Mouse (Mus musculus) inflammation-experienced regulatory T-cells, adult 6 months (primary cell): ENCODE measurements around the gene Xbp1. TPM values are rescaled to one million over a fixed set of nuclear protein-coding genes. Genes with fewer than 3 reads are reported as not detected.
"Not testable (repeated sequence)": the region's sequence is repeated elsewhere in the genome, so short reads cannot be mapped to it uniquely, and the experiment has no call there.

Experiments used
- ATAC-seq: one replicate; pipeline ENCODE4 v1.8.0; 2017
- polyA plus RNA-seq, 3 experiments: library from polyadenylated mRNA; unstranded; fragments of 100-300 nt; shearing (Covaris generic); gene quantifications; one replicate each; pipeline ENCODE4 v1.2.1; 2017

Xbp1 gene
- polyA plus RNA-seq, 3 experiments from 2014 or later: 41.8 to 48.9 (median 45.0) TPM

DNA sequence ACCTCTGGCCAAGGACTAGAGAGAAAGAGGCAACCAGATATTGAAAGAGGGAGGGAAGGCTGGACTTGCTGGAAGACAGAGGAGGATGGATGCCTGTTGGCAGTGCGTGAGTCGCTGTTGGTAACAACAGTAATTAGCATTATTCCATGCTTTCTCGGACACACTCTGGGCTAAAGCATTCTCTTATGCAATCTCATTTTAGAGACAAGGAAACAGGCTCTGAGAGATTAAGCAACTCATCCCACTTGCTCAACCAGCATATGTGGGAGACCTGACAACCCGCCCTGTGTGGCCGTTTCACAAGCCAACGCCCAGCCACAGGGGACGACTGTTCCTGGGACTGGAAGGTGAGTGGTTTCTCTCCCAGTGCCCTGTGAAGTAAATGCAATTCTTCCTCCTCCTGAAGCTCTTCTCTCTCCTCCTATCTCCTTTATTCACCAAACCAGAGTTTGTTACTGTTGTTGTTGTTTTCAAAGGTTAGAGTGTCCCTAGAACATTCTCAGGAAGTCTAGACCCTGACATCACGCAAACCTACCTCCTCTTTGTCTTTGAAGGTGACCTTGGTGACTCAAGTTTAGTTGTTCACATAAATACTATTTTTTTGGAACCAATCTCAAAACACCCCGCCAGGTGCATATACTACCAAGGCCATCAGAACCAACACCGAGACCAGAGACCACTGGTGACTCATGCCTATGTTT is 18.0 kb upstream of the Xbp1 start:
- ATAC-seq: no peak

DNA sequence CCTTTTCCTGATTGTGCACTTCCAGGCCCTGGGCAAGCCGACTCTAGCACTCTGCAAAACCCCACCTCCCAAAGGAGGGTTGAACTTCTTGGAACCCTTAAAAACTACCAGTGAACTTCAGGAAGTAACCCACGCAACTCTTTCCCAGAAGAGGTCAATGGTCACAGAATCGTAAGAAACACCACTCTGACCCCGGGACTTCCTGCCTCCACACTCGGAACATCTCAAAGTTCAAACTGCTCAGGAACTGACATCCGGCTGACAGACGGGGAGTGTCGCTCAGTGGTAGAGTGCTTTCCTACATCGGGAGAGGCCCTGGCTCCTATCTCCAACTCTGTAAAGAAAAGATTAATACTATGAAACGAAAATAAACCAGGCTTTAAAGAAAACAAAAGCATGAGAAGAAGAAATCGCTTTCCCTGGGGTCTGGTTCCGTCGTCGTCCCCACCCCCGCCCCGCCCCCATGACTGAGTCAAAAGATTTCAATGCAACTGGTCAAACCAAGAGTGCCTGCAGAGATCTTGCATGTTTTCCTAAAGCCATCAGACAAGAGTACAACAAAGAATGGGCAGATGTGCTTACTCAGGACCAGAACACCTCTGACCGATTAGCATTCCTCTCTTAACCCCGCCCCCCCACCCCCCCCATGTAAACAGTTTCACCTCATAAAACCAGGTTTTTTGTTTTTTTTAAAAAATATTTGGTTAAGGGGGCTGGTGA is 14.4 kb upstream of the Xbp1 start:
- ATAC-seq: peak; percentile 90

DNA sequence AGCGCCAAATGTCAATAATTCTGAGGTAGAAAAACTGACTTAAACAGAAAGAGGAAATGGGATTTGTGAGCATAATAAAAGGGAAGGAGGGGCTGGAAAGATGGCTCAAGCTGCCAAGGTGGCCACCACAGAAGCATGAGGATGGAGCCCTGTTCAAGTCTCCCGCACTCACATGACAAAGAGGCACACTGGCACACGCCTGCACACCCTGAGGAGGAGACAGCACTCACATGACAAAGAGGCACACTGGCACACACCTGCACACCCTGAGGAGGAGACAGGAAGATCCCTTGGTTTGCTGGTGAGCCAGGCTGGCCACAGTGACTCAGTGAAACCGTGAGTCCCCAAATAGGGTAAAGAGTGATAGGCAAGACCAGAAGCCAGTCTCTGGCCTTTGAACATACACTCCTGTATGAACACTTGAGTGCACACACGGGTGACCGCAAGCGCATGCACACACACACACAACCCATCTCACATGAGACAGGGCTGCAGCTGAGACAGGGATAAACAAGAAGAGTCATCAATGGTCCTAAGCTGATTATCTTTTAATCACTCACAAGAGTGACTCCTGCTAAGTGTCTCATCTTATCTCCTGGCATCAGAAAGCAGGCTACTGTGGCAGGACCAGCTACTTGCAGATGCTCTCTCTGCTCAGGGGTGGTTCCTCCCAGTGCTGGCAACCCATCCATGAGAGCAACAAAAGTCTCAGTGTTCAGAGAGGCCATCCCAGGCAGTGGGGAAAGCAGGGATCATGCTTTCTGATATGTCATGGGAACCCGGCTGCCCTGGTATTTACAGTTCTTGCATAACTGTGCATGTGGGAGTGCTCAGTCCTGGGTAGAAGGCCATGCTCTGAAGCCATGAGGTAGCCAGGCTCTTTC is 11.0 kb upstream of the Xbp1 start:
- ATAC-seq: no peak

DNA sequence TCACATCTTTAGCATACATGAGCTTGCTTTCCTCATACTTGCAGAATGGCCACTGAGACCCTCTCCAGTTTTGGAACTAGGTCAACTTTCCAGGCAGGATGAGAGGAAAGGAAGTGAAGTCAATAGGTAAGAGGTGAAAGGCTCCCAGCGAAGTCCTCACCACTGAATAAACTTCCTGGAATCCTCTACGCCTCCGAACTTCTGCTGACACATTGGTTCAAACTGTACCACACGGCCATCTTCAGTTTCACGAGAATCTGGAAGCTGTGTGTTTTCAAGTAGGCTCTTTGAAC is 10.4 kb upstream of the Xbp1 start:
- ATAC-seq: no peak

DNA sequence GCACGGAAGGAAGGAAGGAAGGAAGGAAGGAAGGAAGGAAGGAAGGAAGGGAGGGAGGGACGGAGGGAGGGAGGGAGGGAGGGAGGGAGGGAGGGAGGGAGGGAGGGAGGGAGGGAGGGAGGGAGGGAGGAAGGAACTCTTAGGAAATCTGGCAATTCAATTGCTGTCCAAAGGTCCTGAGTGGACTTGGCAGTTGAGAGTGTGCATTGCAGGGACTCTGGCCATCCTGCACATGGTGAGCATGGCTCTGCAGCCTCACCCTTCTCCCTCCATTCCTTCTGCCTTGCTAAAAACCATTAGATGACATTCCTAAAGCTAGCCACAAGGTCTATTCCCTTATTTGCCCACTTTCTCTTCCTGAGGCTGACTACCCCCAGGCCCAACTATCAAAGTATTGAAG is 9.8 kb upstream of the Xbp1 start:
- not testable (repeated sequence) for ATAC-seq

DNA sequence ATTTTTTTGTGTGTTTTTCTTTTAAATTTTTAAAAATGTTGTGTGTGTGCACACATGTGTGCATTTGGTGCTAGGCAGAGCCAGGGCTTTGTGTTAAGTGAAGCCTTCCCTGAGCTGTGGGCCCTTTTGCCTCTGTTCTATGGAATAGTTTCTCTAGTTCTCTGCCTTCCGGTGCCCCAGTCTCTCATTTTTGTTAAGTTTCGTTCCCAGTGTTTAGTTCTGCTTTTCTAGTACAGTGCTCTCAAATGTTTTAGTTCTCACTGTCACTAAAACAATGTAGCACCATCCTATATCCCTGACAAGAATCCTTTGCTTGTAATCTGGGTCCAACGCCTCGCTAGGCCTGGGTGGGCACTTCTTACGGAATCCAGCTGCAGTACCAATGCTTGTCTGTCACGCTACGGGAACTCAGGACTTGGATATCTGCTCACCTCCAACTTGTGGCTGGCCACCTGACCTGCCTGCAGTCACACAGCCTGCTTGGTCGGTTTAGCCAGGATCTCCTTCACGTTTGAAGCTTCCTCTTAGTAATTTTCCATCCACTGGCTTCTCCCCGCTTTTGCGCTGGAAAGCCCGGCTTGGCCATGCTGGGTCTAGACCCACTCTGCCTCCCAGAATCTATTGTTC is 8.2 kb upstream of the Xbp1 start:
- no peak for ATAC-seq

DNA sequence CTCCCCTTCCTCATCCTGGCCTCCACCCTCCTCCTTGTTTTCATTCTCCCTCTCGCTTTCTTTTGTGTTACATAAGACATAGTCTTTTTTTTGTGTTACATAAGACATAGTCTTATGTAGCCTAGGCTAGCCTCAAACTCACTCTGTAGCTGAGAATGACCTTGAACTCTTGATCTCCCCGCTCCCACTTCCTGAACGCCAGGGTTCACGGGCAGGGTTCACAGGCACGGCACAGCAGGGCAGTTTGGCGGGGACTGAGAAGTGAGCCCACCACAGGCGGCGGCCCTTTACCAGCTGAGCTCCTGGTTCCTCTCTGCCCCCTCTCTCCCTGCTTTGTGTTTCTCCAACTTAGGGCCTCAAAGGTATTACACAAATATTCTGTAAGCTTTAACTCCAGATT is 7.5 kb upstream of the Xbp1 start:
- ATAC-seq: no peak

DNA sequence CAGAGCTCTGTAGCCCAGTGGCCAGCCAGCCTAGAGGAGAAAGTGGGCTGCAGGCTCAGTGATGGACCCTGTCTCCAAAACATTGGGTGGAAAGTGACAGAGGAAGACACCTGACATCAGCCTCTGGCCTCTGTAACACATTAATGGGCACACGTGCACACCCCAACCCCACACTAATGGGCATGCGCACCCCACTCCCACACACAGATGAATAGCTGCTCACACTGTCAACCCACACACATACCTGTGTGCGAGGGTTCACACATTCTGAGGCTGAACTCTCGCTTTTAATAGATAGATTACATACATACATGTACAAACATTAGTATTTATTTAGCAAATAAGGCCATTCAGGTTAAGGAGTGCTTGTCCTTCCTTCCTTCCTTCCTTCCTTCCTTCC is 6.4 kb upstream of the Xbp1 start:
- no peak for ATAC-seq

DNA sequence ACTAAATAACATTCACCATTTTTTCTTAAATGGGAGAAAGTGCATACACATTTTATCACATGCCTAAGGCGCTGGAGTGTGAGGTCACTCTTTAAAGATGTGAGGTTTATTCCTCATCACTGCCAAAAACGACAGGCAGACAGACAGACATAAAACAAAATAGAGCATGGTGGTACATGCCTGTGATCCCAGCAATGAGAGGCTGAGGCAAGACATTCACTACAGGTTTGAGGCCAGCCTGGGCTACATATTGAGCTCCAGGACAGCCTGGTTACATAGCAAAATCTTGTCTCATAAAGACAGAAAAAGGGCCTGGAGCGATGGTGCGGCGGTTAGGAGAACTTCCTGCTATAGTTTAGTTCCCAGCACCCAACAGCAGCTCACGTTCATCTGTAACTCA is 5.3 kb upstream of the Xbp1 start:
- ATAC-seq: no peak

DNA sequence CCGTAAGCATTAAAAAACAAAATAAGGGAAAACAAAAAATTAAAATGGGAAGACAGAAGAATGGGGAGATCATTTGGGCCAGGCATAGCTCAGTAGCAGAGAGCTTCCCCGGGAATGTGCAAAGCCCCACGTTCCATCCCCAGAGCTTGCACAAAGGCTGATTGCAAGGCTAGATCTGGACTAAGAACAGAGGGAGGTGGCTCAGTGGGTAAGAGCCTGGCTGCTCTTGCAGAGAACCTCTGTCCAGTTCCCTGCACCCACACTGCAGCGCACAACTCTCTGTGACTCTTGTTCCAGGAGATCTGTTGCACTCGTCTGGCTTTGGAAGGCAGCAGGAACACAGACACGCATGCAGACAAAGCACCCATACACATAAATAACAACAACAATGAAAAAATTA is 4.8 kb upstream of the Xbp1 start:
- ATAC-seq: no peak

DNA sequence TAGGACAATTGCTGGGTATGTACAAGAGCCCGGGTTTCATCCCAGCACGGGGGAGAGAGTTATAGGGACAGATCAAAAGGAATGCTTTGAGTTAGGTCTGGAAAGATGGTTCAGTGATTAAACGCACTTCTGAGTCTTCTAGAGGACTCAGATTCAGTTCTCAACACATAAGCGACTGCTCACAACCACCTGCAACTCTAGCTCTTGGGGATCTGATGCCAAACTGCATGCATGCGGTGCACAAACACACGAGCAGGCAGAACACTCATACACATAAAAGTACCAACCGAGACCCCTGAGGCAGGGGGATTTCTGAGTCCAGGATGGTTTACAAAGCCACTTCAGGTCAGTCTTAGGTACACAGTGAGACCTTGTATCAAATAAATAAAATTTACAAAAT is 4.3 kb upstream of the Xbp1 start:
- no peak for ATAC-seq

DNA sequence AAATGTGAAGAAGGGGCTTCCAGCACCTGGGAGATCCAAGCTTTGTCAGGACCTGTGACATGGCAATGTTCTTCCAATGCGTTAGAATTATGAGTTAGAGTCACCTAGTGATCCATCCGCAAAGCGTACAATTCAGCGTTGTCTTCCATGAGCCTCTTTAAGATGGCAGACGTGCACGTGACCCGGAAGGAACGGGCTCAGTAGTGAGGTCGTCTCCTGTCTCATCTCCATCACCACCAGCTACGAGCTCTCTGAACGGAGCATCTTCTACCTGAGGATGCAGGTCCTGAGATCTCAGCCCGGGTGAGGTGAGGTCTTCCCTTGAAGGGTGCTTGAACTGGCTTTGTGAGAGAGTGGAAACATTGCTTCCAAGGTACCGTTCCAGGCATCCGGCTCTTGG is 3.8 kb upstream of the Xbp1 start:
- no peak for ATAC-seq

DNA sequence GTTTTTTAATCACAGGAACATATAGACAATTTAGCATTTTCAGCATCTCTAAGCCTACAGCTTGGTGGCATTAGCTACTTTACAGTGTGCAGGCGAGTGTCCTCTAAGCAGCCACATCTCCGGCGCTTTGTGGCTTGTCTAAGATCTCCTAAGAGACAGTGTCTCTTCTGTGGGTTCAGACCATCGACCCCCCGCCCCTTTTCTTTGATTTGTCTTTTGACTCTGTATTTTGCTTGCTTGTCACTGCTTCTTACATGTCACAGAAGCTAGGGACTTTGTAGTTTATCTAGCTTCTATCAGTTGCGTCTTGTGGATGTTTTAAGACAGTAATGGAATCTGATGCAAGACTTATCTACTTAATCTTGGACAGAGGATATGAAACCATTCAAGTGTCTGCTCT is 3.1 kb upstream of the Xbp1 start:
- no peak for ATAC-seq

DNA sequence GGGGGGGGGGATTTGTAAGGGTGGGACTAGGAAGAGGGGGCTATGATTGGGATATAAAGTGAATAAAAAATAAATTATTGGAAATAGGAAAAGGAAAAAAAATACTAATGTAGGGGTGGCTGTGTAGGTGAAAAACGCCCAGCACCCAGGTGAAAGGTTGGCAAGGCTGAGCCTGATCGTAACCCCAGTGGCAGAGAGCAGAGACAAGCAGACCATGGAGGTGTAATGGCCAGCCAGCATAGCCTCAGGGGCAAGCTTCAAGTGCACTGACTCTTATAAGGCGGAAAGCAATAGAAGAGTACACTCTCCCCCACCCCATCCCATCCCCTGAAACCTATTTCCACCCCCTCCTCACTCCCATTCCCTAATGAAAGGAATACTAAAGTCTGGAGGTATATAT is 778 bp upstream of the Xbp1 start:
- no peak for ATAC-seq

DNA sequence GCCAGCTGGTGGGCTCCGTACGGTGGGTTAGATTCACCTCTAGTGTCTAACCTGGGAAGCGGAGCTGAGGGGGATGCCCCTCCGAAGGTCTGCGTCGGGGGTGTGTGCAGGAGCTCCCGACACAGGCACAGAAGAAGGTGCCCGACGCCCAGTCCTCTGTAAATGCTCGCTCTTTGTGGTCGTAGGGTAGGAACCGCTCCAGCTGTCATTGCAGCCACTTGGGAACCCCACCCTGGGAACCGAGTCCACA is 732 bp downstream of the Xbp1 start:
- ATAC-seq: peak; percentile 37

DNA sequence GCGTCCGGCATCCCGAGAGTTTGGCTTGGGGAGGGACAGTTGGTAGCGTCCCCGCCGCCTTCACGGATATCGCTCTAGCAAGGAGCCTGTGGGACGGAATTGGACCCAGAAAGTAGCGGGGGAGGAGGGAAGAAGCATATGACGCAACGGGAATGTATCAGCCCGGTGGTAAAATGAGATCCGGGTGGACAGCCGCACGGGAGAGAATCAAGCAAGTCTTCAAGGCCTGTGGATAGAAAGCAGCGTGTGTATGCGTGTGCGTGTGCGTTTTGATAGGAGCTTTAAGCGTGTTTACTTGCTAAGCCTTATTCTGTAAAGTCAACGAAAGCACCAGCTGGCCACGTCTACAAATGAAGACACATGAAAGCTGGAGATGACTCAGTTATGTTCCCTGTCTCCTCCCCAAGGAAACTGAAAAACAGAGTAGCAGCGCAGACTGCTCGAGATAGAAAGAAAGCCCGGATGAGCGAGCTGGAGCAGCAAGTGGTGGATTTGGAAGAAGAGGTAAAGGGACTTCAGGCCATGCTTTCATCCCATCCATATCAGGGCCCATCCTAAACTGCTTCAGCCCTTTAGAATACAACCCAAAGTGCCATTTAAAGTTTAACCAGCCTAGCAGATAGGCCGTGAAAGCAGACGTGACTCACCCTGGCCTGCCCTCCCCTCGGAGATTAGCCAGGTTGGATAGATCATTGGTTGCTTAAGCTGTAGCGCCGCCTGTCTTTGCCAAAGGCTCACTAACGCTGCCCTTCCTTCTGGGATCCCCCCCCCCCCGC is 1.2 kb downstream of the Xbp1 start:
- ATAC-seq: peak; percentile 47

DNA sequence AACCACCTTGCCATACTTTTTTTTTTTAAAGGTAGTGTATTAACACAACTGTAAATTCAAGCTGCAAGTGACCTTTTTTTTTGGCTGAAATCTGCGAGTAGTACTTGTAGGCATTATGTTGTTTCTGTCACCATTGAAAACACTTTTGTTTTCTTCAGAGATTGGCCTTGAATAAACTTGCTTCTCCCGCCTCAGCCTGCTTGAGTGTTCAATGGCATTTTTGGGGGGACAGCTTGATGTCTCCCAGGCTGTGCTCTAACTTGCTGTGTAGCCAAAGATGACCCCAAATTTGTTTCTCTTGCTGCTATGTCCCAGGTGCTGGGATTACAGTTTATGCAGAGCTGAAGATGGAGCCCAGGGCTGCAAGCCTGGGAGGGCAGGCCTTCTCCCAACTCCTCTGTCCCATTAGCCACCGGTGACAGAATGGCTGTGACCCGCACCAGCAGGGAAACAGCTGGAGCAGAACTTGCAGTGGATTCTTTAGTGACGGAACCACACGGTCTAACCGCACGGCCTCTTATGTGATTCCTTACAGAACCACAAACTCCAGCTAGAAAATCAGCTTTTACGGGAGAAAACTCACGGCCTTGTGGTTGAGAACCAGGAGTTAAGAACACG is 2.4 kb downstream of the Xbp1 start:
- ATAC-seq: no peak

DNA sequence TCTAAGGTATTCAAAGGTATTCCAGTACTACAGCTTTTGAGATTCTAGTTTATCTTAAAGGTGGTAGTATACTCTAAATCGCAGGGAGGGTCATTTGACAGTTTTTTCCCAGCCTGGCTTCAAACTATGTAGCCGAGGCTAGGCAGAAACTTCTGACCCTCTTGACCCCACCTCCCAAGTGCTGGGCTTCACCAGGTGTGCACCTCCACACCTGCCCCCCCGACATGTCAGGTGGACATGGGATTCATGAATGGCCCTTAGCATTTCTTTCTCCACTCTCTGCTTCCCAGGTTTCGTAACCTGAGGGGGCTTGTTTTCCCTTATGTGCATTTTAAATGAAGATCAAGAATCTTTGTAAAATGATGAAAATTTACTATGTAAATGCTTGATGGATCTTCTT is 5.0 kb downstream of the Xbp1 start:
- ATAC-seq: no peak

DNA sequence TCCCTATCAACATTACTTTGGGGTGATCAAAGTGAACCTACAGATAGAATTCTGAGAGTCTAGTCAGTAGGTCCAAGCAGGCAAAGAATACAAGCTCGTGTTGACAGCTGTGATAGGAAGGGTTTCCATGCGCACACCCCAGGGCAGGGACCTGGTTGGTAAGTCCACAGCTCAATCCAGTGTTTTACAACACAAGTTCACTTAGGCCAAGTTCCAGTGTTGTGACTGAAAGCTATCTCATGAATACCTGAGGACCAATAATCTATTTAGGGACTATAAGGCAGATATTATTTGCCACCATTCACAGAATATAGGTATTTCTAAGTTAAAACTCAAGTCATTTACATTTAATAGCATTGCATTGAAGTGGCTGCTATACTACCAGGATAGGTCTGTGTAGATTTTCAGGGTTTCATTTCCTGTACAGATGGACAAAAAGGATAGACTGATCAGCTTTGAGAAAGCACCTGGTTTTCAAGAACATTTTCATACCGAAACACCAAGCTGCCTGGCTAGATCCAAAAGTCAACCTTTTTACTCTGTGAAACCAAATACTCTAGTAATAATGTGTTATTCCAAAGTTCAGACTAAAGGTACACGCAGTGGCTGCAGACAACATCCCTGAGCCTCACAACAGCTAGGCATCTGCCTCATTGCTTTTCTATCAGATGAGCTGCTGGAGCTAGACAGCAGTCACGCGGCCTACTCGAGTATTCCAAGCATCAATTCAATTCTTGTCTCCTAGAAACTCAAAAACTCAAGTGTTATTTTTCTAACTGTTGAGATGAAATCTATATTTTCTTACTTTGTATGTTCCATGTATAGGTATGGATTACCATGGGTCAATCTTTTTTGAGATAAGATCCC is 6.3 kb downstream of the Xbp1 start:
- no peak for ATAC-seq

DNA sequence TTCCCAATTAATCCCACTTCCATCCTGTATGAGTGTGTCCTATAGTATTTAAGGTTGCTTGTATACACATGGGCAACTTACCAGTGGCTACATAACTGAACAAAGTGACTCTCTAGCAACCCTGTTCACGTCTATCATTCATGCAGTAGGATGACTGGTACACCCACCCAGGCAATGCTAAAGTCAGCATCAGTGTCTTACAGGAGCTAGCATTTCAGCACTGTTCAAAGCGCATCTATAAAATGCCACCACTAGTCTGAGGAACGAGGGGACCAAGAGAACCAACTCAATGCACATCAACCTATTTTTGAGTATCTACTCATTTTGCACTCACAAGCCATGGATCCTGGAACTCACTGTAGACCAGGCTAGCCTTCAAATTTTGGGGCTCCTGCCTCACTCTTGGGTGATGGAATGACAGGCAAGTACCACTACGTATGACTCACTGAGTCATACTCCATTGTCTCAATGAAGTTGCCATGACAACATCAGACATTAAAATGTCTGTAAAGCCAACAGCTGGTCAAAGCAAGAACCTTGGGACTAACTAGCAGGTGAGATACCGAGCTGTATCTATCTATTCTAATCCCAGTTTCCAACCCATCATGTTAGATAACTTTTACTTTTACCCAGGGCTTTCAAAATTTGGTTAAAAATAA is 7.5 kb downstream of the Xbp1 start:
- ATAC-seq: no peak

DNA sequence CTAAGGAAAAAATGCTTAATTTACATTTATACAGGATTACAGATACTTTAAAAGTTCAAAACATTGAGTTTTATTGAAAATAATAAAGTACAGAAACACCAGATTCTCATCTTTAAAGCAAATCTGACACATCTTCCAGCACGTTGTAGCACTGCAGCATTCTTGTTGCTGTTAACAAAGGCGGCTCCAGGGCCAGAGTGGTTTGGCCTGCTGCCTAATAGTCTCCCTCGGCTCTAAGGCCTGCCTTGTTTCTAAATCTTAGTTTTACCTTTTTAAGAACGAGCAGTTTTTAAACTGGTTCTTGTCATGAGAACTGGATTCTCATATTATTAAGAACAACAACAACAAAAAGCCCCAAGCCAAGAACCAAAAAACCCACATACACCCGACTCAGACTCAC is 8.4 kb downstream of the Xbp1 start:
- ATAC-seq: no peak
